Mouse (Mus musculus) C2C12 (cell line): Measurements from ENCODE around the gene Phtf2.

Source experiments
- CTCF ChIP-seq: IDR thresholded peaks from one replicate; pipeline ENCODE4 v1.5.1; 2011; ENCODE audit not compliant: control insufficient read depth, insufficient read depth, insufficient read length
- FOSL1 ChIP-seq: IDR thresholded peaks from one replicate; pipeline ENCODE4 v1.8.0; 2011; ENCODE audit warnings: mild to moderate bottlenecking, low read length; ENCODE audit not compliant: poor library complexity, insufficient read depth, severe bottlenecking
- MAX ChIP-seq: IDR thresholded peaks from one replicate; pipeline ENCODE4 v1.6.1; 2011; ENCODE audit warnings: mild to moderate bottlenecking, control low read depth
- USF1 ChIP-seq: IDR thresholded peaks from one replicate; pipeline ENCODE4 v1.6.1; 2011; ENCODE audit warnings: low read depth, mild to moderate bottlenecking, control low read depth, moderate library complexity

GRCm38 (mm10) chr5:20830717-20831116, 51.2 kb downstream of the Phtf2 start:
- TF ChIP-seq MAX (no peak), CTCF (no peak), USF1 (no peak), FOSL1 (no peak)
